Mouse (Mus musculus) spleen, adult 18-20 months (tissue): ENCODE data around the gene Pbld1.
A peak's percentile ranks its signal among the peaks of the same experiment; 100 is the strongest.

Experiments
- DNase-seq, 2 experiments: peaks; one replicate each; pipeline ENCODE4 v3.0.0; 2022; ENCODE audit warnings: mixed read lengths in 2 of 2

Gene Pbld1

GRCm38 (mm10) chr10:63098191-63098590 lies 38.2 kb downstream of the Pbld1 start:
- DNase-seq: no peak

- DNase-seq: no peak
Observed at GRCm38 (mm10) chr10:63099521-63099920, 39.6 kb downstream of the Pbld1 start, which contains the start of gene Atoh7. Atoh7 (plus strand) TSS chr10:63099651.

- DNase-seq: peak in 1 of 2 experiments; percentile 10
Observed at GRCm38 (mm10) chr10:63099941-63100562, 40.1 kb downstream of the Pbld1 start.

- no peak for DNase-seq
Observed at GRCm38 (mm10) chr10:63100657-63101056, 40.7 kb downstream of the Pbld1 start.

GRCm38 (mm10) chr10:63113027-63113604 lies 53.2 kb downstream of the Pbld1 start:
- DNase-seq: no peak

GRCm38 (mm10) chr10:63113716-63114360 lies 53.9 kb downstream of the Pbld1 start:
- DNase-seq: no peak

- no peak for DNase-seq
Observed at GRCm38 (mm10) chr10:63115881-63116280, 55.9 kb downstream of the Pbld1 start.

- DNase-seq: no peak
Observed at GRCm38 (mm10) chr10:63116376-63116775, 56.4 kb downstream of the Pbld1 start.

- DNase-seq: no peak
Observed at GRCm38 (mm10) chr10:63117583-63117982, 57.6 kb downstream of the Pbld1 start.

GRCm38 (mm10) chr10:63119916-63120315 lies 60.0 kb downstream of the Pbld1 start:
- no peak for DNase-seq

- no peak for DNase-seq
Observed at GRCm38 (mm10) chr10:63121961-63122360, 62.0 kb downstream of the Pbld1 start.

- no peak for DNase-seq
Observed at GRCm38 (mm10) chr10:63122516-63122915, 62.6 kb downstream of the Pbld1 start.

GRCm38 (mm10) chr10:63123141-63123540 lies 63.2 kb downstream of the Pbld1 start:
- no peak for DNase-seq

- no peak for DNase-seq
Observed at GRCm38 (mm10) chr10:63124016-63124415, 64.1 kb downstream of the Pbld1 start.

GRCm38 (mm10) chr10:63125343-63125742 lies 65.4 kb downstream of the Pbld1 start:
- no peak for DNase-seq

- DNase-seq: no peak
Observed at GRCm38 (mm10) chr10:63126116-63126515, 66.2 kb downstream of the Pbld1 start.

GRCm38 (mm10) chr10:63127156-63127555 lies 67.2 kb downstream of the Pbld1 start:
- DNase-seq: no peak
